Mouse (Mus musculus): ENCODE measurements around the gene F830045P16Rik. TPM values are rescaled to one million over a fixed set of nuclear protein-coding genes. Genes with fewer than 3 reads are reported as not detected.

Gene F830045P16Rik
- polyA plus RNA-seq, 1 experiment: 0.12 TPM

GRCm38 (mm10) chr2:129537926-129538325 is 1.5 kb upstream of the F830045P16Rik start:
- TF ChIP-seq CTCF (IDR thresholded peaks at IDR 0.05; ENCODE audit: borderline replicate concordance, control insufficient read depth, extremely low read depth, insufficient read depth, low read length, poor library complexity) (no peak), POLR2A (IDR thresholded peaks at IDR 0.05; ENCODE audit: control insufficient read depth, extremely low read depth, insufficient read depth, low read length, poor library complexity) (no peak)
- Histone ChIP-seq H3K27ac (ENCODE audit: control insufficient read depth, insufficient read depth, low read length) (no peak overlapping the region), H3K27me3 (ENCODE audit: control insufficient read depth, insufficient read depth, low read length) (no peaks in the 10 kb centered on the region), H3K36me3 (ENCODE audit: control insufficient read depth, insufficient read depth, low read length) (no peaks in the 10 kb centered on the region), H3K4me1 (replicated peaks; ENCODE audit: control insufficient read depth, insufficient read depth, low read length) (no peaks in the 10 kb centered on the region), H3K4me3 (ENCODE audit: control insufficient read depth, insufficient read depth, low read length) (no peak overlapping the region)
- no peak for DNase-seq
- 93% methylated on average over 4 of the region's 4 CpGs for WGBS

GRCm38 (mm10) chr2:129537360-129537759 is 958 bp upstream of the F830045P16Rik start:
- Histone ChIP-seq H3K4me3 (ENCODE audit: control insufficient read depth, insufficient read depth, low read length) (no peak overlapping the region), H3K27ac (ENCODE audit: control insufficient read depth, insufficient read depth, low read length) (no peak overlapping the region), H3K4me1 (replicated peaks; ENCODE audit: control insufficient read depth, insufficient read depth, low read length) (no peaks in the 10 kb centered on the region), H3K27me3 (ENCODE audit: control insufficient read depth, insufficient read depth, low read length) (no peaks in the 10 kb centered on the region), H3K36me3 (ENCODE audit: control insufficient read depth, insufficient read depth, low read length) (no peaks in the 10 kb centered on the region)
- DNase-seq: no peak
- WGBS: 80% methylated on average over 7 of the region's 7 CpGs
- no peak for TF ChIP-seq POLR2A (IDR thresholded peaks at IDR 0.05; ENCODE audit: control insufficient read depth, extremely low read depth, insufficient read depth, low read length, poor library complexity)
- no peak for TF ChIP-seq CTCF (IDR thresholded peaks at IDR 0.05; ENCODE audit: borderline replicate concordance, control insufficient read depth, extremely low read depth, insufficient read depth, low read length, poor library complexity)

- H3K4me3 ChIP-seq (ENCODE audit: control insufficient read depth, insufficient read depth, low read length): no peak overlapping the region
- no peaks in the 10 kb centered on the region for H3K4me1 ChIP-seq (replicated peaks; ENCODE audit: control insufficient read depth, insufficient read depth, low read length)
- H3K27ac ChIP-seq (ENCODE audit: control insufficient read depth, insufficient read depth, low read length): no peak overlapping the region
- WGBS: 97% methylated on average over 1 of the region's 1 CpGs
- H3K36me3 ChIP-seq (ENCODE audit: control insufficient read depth, insufficient read depth, low read length): no peaks in the 10 kb centered on the region
- no peaks in the 10 kb centered on the region for H3K27me3 ChIP-seq (ENCODE audit: control insufficient read depth, insufficient read depth, low read length)
- no peak for DNase-seq
- TF ChIP-seq POLR2A (IDR thresholded peaks at IDR 0.05; ENCODE audit: control insufficient read depth, extremely low read depth, insufficient read depth, low read length, poor library complexity) (no peak), CTCF (IDR thresholded peaks at IDR 0.05; ENCODE audit: borderline replicate concordance, control insufficient read depth, extremely low read depth, insufficient read depth, low read length, poor library complexity) (no peak)
Measured at GRCm38 (mm10) chr2:129536926-129537325, 524 bp upstream of the F830045P16Rik start.

GRCm38 (mm10) chr2:129534886-129535591 is 1.4 kb downstream of the F830045P16Rik start:
- no peak overlapping the region for H3K4me3 ChIP-seq (ENCODE audit: control insufficient read depth, insufficient read depth, low read length)
- TF ChIP-seq POLR2A (IDR thresholded peaks at IDR 0.05; ENCODE audit: control insufficient read depth, extremely low read depth, insufficient read depth, low read length, poor library complexity) (no peak), CTCF (IDR thresholded peaks at IDR 0.05; ENCODE audit: borderline replicate concordance, control insufficient read depth, extremely low read depth, insufficient read depth, low read length, poor library complexity) (no peak)
- no peaks in the 10 kb centered on the region for H3K36me3 ChIP-seq (ENCODE audit: control insufficient read depth, insufficient read depth, low read length)
- 88% methylated on average over 5 of the region's 5 CpGs for WGBS
- no peaks in the 10 kb centered on the region for H3K27me3 ChIP-seq (ENCODE audit: control insufficient read depth, insufficient read depth, low read length)
- no peaks in the 10 kb centered on the region for H3K4me1 ChIP-seq (replicated peaks; ENCODE audit: control insufficient read depth, insufficient read depth, low read length)
- H3K27ac ChIP-seq (ENCODE audit: control insufficient read depth, insufficient read depth, low read length): no peak overlapping the region
- no peak for DNase-seq

- Histone ChIP-seq H3K36me3 (ENCODE audit: control insufficient read depth, insufficient read depth, low read length) (no peaks in the 10 kb centered on the region), H3K4me1 (replicated peaks; ENCODE audit: control insufficient read depth, insufficient read depth, low read length) (no peaks in the 10 kb centered on the region), H3K27ac (ENCODE audit: control insufficient read depth, insufficient read depth, low read length) (no peak overlapping the region), H3K27me3 (ENCODE audit: control insufficient read depth, insufficient read depth, low read length) (no peaks in the 10 kb centered on the region), H3K4me3 (ENCODE audit: control insufficient read depth, insufficient read depth, low read length) (no peak overlapping the region)
- WGBS: 86% methylated on average over 2 of the region's 2 CpGs
- TF ChIP-seq CTCF (IDR thresholded peaks at IDR 0.05; ENCODE audit: borderline replicate concordance, control insufficient read depth, extremely low read depth, insufficient read depth, low read length, poor library complexity) (no peak), POLR2A (IDR thresholded peaks at IDR 0.05; ENCODE audit: control insufficient read depth, extremely low read depth, insufficient read depth, low read length, poor library complexity) (no peak)
- no peak for DNase-seq
Measured at GRCm38 (mm10) chr2:129531890-129532289, 4.5 kb downstream of the F830045P16Rik start.

GRCm38 (mm10) chr2:129531102-129531501 is 5.3 kb downstream of the F830045P16Rik start:
- Histone ChIP-seq H3K36me3 (ENCODE audit: control insufficient read depth, insufficient read depth, low read length) (no peaks in the 10 kb centered on the region), H3K27ac (ENCODE audit: control insufficient read depth, insufficient read depth, low read length) (no peak overlapping the region), H3K27me3 (ENCODE audit: control insufficient read depth, insufficient read depth, low read length) (no peaks in the 10 kb centered on the region), H3K4me3 (ENCODE audit: control insufficient read depth, insufficient read depth, low read length) (no peak overlapping the region), H3K4me1 (replicated peaks; ENCODE audit: control insufficient read depth, insufficient read depth, low read length) (no peaks in the 10 kb centered on the region)
- no peak for TF ChIP-seq POLR2A (IDR thresholded peaks at IDR 0.05; ENCODE audit: control insufficient read depth, extremely low read depth, insufficient read depth, low read length, poor library complexity)
- no peak for TF ChIP-seq CTCF (IDR thresholded peaks at IDR 0.05; ENCODE audit: borderline replicate concordance, control insufficient read depth, extremely low read depth, insufficient read depth, low read length, poor library complexity)
- no peak for DNase-seq

Data from thymus, adult 2 months (tissue).